Comparison of ENCODE assay signal across 15 mouse cellular contexts in genomic region chr4:63452555-63452954, GRCm38 (mm10).
"Had no signal": no experiment of that assay in that cellular context is flagged by ENCODE, and none has a peak within 500 bp of the region (broad histone marks: within the 10 kb centered on the region; RNA-seq: fewer than 3 reads in every experiment).

No protein-coding gene starts in this region.

- H3K4me1 ChIP-seq: liver, embryonic 15.5 days; neural tube, embryonic 13.5 days; stomach, embryonic 15.5 days had no signal

- H3K27me3 ChIP-seq: liver, embryonic 15.5 days; midbrain, embryonic 13.5 days; neural tube, embryonic 13.5 days; stomach, embryonic 15.5 days had no signal

- H3K9ac ChIP-seq: liver, embryonic 15.5 days; midbrain, embryonic 13.5 days; neural tube, embryonic 13.5 days; stomach, embryonic 15.5 days had no signal

- ATAC-seq: lung, postnatal 0 days; midbrain, embryonic 13.5 days had no signal

- H3K27ac ChIP-seq: kidney, postnatal 0 days; left cerebral cortex, adult 2 months; liver, embryonic 15.5 days; midbrain, embryonic 13.5 days; neural tube, embryonic 13.5 days; stomach, embryonic 15.5 days had no signal

- DNase-seq: kidney, postnatal 4 days; lung, adult 2 months; lung, postnatal 36 days; right cerebral cortex, postnatal 14 days; thymus, adult 2 months; thymus, postnatal 25 days had no signal

- H3K36me3 ChIP-seq: liver, embryonic 15.5 days; stomach, embryonic 15.5 days had no signal

- H3K4me3 ChIP-seq: left cerebral cortex, adult 2 months; limb, embryonic 10.5 days; liver, embryonic 15.5 days; midbrain, embryonic 13.5 days; neural tube, embryonic 13.5 days; stomach, embryonic 15.5 days had no signal

- H3K4me2 ChIP-seq: liver, embryonic 11.5 days; liver, embryonic 15.5 days; midbrain, embryonic 13.5 days; neural tube, embryonic 13.5 days; stomach, embryonic 15.5 days had no signal

- H3K9me3 ChIP-seq: limb, embryonic 10.5 days; liver, embryonic 15.5 days; neural tube, embryonic 13.5 days; stomach, embryonic 15.5 days had no signal
